Mouse (Mus musculus): Measurements from ENCODE around the gene Kalrn.

Gene Kalrn

GRCm38 (mm10) chr16:34035780-34036179 is 537.6 kb downstream of the Kalrn start:
- DNase-seq (ENCODE audit: low spot score), result no peak

GRCm38 (mm10) chr16:34034267-34034666 is 539.1 kb downstream of the Kalrn start:
- DNase-seq (ENCODE audit: low spot score), result no peak

- DNase-seq (ENCODE audit: low spot score), result no peak
These were observed 541.2 kb downstream of the Kalrn start for GRCm38 (mm10) chr16:34032011-34032645.

DNA sequence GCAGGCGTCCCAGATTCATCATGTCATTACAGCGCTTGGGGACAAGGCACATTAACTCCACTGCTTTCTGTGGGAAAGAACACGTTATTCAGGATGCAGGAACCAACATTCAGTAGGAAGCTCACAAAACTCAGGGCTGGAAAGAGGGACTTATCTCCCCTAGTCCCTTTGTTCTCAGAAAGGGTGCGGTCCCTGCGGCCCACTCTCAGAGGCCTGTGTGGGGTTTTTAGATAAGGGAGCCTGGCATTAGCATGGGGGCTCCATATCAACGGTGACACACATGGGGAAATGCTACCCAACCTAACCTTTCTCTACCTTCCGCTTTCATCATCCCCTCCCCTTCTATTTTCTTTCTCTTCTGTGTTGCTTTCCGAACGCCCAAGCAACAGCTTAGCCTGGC is 541.8 kb downstream of the Kalrn start:
- DNase-seq (ENCODE audit: low spot score), result no peak

DNA sequence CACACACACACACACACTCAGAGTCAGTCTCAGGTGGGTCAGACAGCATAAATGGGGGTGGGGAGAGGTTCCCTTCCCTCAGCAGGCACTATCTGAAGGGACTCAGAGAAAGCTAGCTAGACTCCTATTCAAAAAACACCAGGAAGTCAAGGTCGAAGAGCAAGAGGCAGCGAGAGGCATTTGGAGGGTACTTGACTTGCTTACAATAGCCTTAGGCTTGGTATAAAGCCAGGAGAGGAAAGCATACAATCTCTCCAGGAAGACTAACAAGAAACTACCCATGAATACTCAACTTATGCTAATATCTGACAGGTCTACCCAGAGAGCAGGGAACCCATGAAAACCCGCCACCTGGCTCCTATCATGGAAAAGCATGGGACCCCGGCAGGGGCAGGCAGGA is 543.0 kb downstream of the Kalrn start:
- DNase-seq (ENCODE audit: low spot score), result no peak

DNA sequence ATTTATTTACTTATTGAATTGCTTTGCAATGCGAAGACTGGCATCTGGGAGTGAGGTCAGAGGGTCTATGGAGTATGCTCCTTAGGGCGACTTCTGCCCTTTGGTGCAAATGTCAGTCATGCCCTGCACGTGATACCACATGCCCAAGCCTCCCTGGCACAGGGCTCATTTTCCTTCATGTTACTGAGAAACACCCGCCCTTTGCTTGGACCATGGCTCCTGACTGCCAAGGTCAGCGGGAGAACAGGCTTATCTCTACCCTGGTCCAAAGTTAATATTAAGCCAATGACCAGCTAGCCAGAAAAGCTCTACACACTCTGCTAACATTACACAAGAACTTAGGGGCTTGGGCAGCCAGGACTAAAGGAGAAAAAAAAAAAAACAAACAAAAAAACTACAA is 543.5 kb downstream of the Kalrn start:
- peak; percentile 20 for DNase-seq (ENCODE audit: low spot score)

GRCm38 (mm10) chr16:34017241-34017640 is 556.1 kb downstream of the Kalrn start:
- DNase-seq (ENCODE audit: low spot score), result no peak

GRCm38 (mm10) chr16:34011991-34012845 is 561.1 kb downstream of the Kalrn start:
- no peak for DNase-seq (ENCODE audit: low spot score)

GRCm38 (mm10) chr16:34009567-34009966 is 563.8 kb downstream of the Kalrn start:
- no peak for DNase-seq (ENCODE audit: low spot score)

DNA sequence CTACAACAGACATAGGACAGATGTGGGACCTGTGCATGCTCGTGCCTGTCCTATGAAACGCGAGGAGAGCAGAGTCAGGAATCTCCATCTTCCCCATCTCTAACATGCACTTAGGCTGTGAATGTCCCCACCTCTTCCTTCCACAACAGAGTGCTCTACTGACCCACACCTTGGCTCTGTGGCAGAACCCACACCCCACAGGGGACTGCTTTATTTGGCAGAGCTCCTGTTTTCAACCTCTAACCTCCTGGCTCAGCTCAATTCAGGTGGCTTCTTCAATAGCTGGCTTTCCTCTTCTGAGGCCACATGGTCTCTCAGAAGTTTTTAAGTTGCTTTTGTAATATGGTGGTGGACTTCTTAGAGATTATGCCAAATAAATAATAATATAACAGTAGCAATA is 567.3 kb downstream of the Kalrn start:
- no peak for DNase-seq (ENCODE audit: low spot score)

- no peak for DNase-seq (ENCODE audit: low spot score)
These were observed 569.2 kb downstream of the Kalrn start for GRCm38 (mm10) chr16:34004128-34004578.

DNA sequence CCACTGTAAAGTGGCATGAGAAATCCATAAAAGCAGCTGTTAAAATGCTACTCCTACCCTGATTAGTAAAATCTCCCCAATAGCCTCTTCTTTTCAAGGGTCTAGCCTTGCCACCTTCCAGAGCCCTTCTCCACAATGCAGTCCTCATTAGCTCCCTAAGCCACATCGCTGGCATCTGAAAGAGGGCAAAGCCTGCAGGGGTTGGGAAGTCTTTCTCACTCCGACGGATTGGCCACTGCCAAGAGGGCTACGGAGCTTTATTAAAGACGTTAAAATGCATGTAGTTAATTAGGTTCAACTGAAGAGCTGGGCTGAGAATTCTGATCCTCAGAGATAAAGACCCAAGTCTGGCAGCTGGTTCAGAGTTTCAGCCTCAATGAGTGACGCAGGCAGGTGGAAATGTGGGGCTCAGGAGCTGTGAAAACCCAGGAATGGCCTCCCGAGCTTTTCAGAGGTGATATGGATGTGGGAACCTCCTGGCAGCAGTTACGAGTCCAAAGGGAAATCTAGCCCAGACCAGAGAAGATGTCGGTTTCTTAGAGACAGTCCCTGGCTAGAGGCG is 569.7 kb downstream of the Kalrn start:
- no peak for DNase-seq (ENCODE audit: low spot score)

GRCm38 (mm10) chr16:34000715-34001114 is 572.6 kb downstream of the Kalrn start:
- DNase-seq (ENCODE audit: low spot score), result no peak

- peak; percentile 31 for DNase-seq (ENCODE audit: low spot score)
These were observed 573.9 kb downstream of the Kalrn start for GRCm38 (mm10) chr16:33999388-33999787.

DNA sequence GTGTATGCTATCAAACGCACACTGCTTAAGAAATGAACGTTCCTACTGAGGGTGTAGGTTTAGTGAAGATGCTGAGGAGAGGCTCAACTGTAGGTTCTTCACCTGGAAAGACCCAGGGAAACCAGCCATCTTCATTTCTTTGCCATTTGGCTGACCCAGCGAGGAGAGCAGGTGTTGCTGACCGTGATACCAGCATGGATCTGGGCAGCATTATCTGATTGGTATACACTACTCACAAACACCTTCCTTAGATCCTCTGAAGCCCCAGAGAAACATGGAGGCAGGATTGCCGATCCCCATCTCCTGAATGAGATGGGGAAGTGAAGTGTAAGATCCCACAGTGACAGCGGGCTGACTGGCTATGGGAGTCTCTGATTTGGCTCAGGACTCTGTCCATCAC is 575.3 kb downstream of the Kalrn start:
- DNase-seq (ENCODE audit: low spot score), result no peak

GRCm38 (mm10) chr16:33996030-33996429 is 577.3 kb downstream of the Kalrn start:
- peak; percentile 40 for DNase-seq (ENCODE audit: low spot score)

DNA sequence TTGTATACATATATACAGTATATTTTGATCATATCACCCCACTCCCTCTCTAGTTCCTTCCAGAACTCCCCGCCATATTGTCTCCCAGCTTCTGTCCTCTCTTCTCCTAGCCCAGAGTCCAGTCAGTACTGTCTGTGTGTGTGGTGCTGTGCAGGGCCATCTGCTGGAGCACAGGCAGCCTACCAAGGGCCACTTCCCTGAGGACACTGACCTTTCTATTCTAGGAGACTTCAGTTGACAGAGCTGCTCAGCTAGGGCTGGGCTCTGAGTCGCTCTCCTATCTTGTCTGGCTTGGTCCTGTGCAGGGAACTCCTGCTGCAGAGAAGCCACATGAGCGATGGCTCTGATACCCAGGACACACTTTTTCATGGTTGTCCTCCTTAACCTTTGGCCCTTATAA is 577.8 kb downstream of the Kalrn start:
- no peak for DNase-seq (ENCODE audit: low spot score)

- DNase-seq (ENCODE audit: low spot score), result no peak
These were observed 579.0 kb downstream of the Kalrn start for GRCm38 (mm10) chr16:33994321-33994720.

DNA sequence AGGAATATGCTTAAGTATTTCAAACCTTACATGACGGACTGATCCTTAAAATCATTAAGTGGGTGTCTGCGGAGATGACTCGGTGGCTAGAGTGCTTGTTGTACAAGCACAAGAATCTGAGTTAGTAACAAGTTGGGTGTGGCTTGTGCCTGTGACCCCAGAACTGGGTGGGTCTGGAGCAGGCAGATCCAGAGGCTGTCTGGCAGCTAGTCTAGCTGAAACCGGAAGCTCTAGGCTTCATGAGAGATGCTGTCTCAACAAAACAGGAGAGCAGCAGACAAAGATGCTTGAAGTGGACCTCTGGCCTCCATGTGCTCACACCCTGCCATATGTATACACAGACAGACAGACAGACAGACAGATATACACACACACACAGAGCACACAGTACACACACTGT is 582.6 kb downstream of the Kalrn start:
- no peak for DNase-seq (ENCODE audit: low spot score)

DNA sequence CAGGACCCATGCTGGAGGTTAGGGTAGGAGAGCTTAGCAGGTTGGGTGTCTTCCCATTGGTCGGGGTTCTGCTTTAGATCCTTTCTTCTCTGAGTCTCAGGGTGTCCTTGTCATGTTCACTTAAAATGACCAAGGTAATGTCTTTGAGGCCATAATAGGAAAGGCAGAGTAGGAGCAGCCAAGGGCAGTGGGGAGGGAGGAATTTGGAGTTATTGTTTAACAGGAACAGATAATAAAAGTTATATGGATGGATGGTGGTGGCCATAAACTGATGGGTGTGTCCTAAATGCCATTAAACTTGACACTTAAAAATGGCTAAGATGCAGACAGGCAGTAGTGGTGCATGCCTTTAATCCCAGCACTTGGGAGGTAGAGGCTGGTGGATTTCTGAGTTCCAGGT is 584.2 kb downstream of the Kalrn start:
- DNase-seq (ENCODE audit: low spot score), result no peak

DNA sequence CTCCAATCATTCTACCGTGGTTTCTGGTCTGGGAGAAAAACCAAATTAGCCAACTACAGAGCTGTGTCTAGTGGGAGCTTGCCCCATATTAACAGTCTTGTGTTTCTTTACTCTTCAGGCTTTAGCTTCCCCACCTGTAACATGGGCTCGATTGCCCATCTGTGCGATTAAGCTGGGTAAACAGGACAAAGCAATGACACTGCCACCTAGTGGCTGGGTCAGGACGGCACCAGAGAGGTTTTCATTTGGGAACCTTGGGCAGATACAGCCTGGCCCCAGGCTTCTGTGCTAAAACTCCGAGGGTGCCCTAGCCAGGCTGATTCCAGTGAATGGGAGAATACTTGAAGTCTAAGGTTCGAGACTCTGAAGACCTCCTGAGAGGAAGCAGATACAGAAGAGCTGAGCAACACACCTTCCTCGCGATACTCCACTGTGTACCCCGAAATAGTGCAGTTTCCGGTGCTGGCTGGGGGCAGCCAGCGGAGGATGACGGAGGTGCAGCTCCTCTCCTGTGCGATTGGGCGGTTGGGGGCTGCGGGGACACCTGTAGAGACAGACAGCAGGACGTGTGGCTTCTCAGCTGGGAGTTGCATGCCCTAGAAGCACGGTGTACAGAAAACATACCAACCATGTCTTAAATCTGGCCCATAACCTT is 584.8 kb downstream of the Kalrn start:
- DNase-seq (ENCODE audit: low spot score), result peak; percentile 47

- no peak for DNase-seq (ENCODE audit: low spot score)
These were observed 586.3 kb downstream of the Kalrn start for GRCm38 (mm10) chr16:33986993-33987392.

GRCm38 (mm10) chr16:33985372-33985771 is 588.0 kb downstream of the Kalrn start:
- no peak for DNase-seq (ENCODE audit: low spot score)

All from ovary, postnatal 36 days (tissue).